Mouse (Mus musculus) cerebellum, postnatal 10 days (tissue): ENCODE results near the gene Lman2.

Experiments
- DNase-seq, 2 experiments: peaks; one replicate each; pipeline ENCODE4 v3.0.0; 2021; ENCODE audit warnings: mixed read lengths in 2 of 2

Lman2 gene

DNA sequence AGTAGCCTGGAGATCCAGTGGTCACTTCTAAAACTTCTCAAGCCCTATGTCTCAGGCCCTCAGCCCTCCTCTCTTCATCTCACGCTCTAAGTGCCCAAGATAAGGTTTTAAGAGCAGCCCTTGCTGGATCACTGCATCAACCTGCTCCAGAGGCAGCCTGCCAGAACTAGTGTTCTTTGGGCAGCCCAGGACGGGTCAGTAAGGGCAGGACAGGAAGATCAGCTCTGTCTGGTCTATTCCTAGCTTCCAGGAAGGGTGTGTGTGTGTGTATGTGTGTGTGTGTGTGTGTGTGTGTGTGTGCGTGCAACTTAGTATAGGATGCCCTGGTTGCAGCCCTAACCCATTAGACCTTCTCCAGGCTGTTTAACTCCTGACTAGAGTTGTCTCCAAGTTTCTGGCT, 7.7 kb upstream of the Lman2 start:
- no peak for DNase-seq

DNA sequence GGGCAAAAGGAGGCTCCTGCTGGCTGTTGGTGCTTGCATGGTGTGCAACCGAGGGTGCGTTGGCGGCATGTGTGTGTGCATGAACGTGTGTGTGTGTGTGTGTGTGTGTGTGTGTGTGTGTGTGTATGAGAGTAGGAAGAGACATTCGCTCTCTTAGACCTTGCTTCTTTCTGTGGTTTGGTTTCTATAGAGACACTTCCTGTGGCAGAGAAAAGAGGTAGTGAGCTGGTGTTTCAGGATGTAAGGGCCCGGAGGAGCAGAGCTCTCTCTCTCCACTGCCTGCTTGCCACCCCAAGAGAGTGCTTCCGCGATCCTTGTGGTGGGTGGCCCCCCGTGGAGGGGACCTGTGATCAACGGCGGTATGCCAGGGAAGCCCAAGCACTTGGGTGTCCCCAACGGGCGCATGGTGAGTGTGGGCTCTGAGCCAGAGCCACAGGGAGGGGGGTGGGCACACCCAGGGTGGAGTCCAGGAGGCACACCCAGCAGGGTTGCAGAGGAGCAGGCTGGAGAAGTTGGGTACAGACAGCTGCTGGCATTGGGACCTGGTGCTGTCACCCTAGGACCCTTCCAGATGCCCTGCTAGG, 7.0 kb upstream of the Lman2 start, which contains the start of gene Rgs14:
TSS of gene Rgs14 (plus strand) at position 202 of the 584 bp plus-strand sequence.
- DNase-seq, result no peak

DNA sequence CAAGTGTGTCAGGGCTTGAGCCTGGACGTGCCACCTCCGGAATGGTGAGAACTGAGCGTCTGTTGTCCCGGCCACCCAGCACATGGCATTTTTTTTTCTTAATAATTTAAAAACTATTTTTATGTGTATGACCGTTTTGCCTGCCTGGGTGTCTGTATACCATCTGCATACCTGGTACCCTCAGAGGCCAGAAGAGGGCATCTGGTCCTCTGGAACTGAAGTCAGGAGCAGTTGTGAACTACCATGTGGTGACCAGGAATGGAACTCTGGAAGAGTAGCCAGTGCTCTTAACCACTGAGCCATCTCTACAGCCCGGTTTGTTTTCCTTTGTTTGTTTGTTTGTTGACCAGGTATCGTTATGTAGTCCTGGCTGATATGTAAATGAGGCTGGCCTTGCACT, 5.8 kb upstream of the Lman2 start:
- DNase-seq, result no peak

DNA sequence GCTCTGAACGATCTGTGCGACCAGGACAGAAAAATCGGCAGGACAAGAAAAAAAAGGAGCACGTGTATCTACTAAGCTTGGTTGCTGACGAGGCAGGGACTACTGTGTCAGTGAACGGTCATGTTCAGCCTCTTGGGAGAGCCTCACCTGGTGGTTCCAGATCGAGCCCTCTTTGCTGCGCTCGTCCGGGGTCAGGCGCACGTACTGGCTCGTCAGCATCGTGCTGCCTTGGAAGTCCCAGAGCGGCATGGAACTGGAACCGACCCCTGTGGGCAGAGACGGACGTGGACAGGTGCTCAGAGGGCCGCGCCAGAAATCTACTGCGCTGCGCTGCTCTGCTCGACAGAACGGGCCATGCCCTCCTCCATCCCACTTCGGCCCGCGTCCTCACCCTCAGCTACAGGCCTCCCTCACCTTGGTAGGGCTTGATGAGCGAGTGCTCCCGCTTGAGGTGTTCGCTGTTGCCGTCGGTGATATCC, 570 bp downstream of the Lman2 start:
- no peak for DNase-seq

DNA sequence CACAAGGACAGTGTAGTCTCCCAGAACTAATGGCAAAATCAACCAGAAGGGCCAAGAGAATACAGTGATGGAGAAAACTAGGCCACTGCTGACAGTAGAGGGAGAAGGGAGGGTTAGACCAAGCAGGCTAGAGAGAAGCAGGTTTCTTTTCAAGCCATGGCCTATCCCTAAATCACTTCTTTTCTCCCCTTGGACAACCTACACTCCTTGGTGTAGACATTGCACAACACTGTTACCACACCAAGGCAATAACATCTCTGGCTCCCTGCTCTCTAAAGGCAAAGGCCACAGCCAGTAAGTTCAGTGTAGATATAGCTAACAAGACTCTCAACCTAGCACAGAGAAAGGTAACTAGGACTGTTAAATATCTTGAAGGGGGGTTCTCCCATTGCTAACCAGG, 1.4 kb downstream of the Lman2 start:
- DNase-seq, result no peak

DNA sequence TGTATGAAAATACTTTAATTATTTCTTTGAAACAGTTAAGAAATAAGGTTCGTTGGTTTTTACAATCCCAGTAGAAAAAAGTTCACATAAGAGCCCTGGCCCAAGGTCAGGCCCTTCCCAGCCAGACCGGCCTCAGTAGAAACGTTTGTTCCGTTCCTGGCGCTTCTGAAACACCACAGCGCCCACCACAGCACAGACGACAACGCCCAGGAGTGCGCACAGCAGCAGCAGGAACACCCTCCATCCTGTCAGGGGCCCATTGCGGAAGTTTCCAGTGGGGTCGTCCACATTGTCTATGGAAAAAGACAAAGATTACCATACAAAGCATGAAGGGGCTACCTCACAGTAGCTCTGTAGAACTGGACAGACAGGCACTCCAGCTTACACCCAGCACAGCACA, 15.8 kb downstream of the Lman2 start:
- DNase-seq, result no peak

DNA sequence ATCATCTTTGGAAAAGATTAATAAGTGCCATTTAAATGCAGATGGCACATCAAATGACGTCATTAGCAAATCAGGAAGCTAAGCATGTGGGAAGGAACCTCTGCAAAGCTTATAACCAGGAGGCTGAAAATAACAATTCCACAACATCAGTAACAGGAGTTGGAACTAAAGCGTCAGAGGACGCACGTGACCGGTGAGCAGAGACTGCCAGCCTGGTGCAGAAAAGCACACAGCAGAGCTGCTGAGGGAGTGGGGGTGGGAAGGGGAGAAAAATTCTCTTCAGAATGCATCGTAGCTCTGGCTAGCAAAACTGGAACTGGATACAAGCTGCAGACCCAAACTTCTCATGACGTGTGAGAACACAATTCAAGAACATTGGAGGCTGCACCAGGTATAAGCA, 18.3 kb downstream of the Lman2 start:
- peak in 1 of 2 experiments; percentile 47 for DNase-seq

DNA sequence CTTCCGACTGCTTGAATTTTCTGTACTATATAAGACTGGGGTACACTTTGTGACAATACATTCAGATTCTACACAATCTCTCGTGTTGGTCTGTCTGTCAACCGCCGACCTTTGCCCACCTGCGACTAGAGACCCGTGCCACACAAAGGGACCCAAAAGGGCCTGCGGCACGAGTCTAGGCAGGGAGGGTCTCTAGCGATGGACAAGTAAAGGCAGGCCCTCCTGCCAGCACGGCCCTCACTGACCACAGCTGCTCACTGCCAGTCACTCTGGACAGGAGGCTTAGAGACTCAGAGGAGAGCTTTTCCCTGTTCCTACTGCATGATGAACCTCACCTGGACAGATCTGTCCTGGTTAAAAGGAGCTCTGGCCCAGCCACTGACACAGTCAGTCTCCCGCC, 20.1 kb downstream of the Lman2 start:
- DNase-seq, result no peak

DNA sequence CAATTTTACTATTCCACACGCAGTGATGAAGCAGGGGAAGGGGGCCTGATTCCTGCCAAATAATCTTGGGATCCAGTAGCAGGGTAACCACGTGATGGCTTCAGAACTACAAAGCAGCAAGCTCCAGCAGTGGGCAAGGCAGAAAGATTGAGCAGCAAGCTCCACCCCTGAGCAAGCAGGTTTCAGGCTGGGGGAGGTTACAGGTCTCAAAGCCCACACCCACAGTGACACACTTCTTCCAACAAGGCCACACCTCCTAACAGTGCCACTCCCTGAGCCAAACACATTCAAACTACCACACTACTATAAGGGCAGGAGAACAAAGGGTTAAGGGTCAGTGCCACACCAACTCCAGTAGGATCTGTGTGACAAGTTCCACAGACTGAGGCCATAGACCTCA, 23.3 kb downstream of the Lman2 start:
- DNase-seq, result no peak

DNA sequence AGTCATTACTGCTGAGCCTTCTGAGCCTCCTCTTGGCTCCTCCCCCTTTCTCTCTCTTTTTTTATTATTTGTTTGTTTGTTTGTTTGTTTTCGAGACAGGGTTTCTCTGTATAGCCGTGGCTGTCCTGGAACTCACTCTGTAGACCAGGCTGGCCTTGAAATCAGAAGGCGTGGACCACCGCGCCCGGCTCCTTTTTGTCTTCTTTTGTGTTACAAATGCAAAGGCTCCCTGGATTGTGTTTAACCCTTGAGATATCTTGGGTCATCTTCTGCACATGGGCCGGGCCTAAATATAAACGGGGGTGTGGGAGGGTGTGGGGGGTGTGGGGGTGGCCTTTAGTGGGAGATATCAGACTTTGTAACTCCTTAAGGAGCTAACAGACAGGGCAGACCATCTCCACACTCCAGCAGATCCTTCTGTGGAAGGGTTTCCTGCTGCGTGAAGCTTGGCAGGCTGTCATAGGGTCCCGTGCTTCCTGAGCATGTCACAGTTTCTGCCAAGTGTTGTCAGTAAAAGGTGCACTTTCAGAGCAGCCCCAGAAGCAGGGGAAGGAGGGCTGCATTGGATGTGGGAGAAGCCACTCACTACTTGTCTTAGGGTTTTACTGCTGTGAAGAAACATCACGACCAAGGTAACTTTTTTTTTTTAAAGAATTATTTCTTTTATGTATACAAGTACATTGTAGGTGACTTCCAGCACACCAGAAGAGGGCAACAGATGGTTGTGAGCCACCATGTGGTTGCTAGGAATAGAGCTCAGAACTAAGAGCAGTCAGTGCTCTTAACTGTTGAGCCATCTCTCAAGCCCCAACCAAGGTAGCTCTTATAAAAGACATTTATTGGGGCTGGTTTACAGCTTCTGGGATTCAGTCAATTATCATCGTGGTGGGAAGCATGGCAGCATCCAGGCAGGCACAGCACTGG, 24.2 kb downstream of the Lman2 start:
- peak; percentile 63 to 69 for DNase-seq

DNA sequence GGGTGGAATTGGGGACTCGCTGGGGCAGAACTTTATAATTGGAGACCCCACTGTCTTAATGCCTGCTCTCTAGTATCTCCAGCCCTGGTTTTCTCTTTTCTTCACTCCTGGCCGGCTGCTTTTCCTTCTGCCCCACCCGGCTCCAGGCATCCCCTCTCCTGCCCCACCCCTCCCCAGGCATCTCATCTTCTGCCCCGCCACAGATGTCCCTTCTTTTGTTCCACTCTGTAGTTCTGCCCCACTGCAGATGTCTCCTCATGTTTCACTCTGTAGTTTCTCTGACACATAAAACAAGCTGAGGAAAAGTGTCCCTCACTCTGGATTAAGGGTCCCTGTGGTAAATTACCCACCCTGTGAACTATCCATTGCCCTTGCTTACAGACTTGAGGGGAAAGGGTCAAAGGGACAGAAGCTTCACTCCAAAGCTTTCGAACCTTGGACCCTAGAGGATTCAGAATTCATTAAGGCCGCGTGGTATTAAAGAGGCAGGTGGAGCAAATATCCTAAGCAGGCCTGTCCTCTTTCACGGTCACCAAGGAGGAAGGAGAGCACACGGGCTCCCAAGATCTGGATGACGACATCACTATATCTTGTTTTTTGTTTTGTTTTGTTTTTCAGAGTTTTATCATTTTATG, 25.1 kb downstream of the Lman2 start:
- DNase-seq, result no peak

DNA sequence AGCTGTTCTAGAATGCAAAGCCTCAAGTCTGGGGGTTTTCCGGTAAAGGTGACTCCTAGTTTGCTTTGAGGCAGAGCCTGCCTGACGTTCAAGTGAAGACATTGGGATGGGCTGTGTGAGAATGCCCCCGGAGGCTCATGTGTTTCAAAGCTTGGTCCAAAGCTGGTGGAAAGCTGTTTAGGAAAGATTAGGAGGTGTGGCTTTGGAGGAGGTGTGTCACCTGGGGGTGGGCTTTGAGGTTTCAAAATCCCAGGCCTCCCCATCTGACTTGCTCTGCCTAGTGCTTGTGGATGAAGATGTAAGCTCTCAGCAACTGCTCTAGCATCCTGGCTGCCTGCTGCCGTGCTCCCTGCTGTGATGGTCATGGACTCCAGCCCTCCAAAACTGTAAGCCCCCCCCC, 26.9 kb downstream of the Lman2 start:
- DNase-seq, result no peak

DNA sequence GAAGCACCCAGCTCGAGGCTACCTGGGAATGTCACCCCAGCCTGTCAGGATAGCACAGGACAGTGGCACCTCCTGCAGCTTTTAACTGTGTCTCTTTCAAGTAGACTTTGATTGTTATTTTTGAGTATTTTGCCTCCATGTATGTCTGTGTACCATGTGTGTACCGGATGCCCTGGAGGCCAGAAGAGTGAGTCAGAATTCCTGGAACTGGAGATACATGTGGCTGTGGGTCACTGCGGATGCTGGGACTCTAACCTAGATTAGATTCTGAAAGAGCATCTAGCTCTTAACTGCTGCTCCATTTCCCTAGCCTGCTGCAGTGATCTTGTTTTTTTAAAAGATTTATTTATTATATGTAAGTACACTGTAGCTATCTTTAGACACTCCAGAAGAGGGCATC, 30.3 kb downstream of the Lman2 start:
- DNase-seq, result no peak

DNA sequence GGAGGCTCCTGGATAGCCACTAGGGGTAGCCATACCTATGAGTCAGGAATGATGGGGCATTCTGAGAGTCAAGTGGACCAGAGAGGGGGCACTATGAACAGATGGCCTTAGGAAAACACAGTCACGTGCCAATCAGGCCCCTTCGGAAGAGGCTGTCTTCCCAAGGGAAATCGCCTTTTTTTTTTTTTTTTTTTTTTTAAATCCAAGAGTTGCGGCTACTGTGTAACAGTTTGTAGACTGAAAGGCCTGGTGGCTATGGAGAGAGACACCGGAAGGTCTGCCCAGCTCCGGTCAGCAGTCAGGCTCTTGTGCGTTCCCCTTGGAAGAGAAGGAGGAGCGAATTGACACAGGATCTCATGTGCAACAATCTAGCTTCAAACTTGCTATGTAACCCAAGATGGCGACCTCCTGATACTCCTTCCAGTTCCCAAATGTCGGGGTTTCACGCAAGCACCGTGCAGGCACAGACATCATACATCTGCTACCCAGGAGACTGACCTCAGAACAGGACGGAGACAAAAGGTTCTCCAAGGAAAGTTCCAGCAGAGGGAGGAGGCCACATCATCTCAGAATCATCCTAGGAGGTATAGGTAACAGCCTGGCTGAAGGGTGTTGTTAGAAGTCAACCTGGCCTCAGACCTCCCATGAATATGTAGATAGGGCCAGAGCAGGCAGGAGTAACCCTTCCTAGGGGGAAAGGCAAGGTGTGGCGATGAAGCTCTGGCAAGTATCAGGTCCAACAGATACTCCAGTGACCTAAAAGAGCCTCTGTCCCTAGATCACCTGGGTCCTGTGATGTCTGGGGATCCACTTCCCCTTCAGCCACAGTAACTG, 31.8 kb downstream of the Lman2 start:
- no peak for DNase-seq

DNA sequence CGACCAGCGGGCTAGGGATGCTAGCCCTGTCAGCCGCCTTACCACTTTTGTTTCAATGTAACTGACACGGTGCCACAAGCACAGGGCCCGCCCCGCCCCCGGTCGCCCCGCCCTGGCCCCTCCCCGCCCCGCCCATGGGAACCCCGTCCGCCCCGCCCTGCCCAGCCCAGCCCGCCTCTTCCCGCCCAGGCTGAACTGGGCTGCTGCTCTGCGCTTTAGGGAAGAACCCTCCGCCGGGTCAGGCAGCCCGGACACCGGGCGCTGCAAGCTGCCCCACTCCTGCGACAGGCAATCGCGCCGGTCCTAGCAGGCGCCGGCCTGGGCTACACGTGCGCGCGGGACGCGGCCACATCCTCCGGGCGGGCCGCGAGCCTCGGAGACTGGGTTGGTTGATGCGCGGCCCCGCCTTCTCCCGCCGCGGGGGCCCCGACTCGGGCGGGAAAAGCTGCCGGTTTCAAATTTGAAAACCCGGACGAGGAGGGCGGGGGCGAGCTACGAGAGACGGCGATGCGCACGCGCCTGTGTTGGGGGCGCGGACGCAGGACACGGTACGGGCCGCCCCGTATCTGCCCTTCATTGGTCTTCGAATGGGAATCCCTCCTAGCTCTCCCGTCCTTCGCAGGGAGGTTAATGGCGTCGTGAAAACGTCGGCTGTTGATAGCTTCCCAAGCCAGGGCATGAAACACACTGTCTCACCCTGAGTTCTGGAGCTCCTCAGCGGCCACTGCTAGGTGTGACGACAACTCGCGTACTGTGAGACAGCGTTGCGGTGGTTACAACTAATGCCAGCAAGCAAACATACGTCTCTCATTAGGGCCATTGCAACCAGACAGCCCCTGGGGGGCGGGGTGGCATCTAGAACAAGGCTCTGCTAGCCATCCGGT, 32.7 kb downstream of the Lman2 start, which contains the start of gene Mxd3:
TSS of gene Mxd3 (minus strand) at position 141 of the 884 bp plus-strand sequence.
- peak; percentile 94 to 95 for DNase-seq

DNA sequence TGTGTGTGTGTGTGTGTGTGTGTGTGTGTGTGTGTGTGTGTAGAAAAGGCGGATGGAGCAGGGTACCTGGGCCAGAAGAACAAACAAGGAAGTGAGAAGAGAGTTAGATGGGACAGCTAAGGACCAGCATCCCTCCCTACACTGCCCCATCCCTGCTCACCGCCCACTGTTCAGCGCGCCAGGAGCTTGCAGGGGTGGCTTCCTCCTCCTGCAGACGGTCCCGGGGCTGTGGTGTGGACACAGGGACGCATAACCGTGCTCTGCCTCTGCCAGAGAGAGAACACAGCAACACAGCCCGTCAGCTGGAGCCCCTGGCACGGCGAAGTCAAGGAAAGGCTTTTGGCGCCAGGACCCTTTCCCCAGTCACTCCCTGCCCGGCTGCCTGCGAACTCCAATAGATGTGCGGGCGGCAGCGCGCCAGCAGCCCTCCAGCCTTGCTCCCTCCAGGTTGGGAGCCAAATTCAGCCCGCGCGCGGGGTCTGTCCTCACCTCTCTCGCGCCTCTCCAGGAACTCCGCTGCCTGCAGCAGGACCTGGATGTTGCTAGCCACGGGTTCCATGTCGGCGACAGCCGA, 33.4 kb downstream of the Lman2 start:
- peak; percentile 80 to 86 for DNase-seq

DNA sequence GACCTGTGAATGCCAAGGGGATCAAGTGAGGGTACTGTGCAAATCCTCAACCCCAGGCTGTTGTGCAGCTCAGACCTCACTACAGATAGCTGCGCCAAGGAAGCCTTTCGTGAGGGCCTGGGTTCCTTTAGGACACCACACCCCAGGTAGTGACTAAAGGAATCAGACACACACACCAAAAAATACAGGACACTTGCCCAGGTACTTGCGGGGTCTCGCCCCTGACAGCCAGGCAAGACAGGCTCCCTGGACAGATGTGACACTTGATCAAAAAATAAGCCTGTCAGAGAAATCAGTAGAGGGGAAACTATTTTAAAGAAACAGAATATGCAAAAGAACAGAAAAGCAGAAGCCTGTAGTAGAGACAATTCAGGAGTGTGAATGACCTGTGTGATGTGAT, 33.9 kb downstream of the Lman2 start:
- no peak for DNase-seq

DNA sequence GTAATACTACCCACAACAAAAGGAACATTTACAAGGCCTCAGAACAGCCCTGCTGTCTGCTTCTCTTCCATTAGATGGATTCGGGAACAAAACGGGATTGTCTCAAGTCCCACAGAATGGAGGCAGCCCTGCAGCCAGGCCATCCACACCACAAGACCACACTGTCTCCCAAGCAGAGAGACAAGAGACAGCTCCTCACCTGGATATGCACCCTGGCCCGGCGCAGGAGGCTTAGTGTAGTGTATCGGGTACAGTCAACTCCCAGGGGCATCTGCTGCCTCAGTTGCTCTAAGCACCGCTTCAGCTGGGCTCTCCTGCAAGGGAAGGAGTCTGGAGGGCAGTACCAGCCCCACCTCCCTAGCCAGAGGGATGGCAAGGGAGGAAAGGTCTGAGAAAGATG, 34.4 kb downstream of the Lman2 start:
- no peak for DNase-seq

DNA sequence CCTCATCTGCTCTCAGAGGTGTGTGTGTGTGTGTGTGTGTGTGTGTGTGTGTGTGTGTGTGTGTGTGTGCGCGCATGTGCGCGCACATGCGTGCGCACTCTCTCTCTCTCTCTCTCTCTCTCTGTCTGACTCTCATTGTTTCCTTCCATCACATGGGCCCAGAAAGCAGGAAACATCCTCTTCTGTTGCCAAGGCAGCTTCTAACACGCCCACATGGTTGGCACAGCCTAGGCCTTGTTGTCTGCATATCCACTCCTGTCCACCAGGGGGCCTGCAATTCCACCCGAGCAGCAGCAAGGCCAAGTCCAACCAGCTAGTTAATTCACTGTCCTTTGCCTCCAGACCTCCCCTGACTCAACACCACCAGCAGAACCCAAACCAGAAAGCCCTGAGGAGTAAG, 35.0 kb downstream of the Lman2 start:
- DNase-seq, result peak; percentile 92

DNA sequence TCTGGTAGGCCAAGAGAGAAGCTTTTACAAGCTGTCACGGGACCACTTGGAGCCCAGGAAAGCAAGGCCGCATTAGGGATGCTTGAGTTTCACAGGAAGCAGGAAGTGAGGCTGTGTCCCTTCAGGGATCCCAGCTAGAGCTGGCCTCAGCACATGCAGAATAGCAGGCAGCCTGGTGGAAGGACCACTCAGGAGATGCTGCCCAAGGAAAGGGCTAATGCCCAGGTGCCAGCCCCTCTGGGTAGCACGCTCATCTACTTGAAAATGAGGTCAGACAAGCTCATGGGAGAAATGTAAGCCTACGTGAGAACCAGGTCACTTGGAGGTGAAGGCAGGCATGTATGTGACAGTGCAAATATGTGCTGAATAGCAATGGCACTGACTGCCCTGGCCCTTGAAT, 35.4 kb downstream of the Lman2 start:
- no peak for DNase-seq

DNA sequence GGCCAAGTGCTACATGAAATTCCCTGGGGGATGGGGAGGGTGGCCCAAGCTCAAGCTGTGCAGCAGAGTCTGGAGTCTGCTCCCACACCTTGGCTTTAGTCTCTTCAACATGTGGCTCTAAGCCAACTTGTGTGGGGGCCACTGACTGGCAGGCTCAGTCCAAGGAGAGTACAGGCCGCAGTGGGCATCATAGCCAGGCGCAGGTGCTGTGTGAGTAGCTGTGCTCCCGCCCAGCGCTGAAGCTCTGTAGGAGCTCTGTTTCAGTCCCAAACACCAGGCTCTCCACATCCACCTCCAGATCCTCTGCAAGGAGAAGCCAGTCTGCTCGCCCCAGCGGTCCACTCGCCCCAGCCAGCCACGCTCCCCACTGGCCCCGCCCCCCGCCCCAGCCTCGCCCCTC, 37.0 kb downstream of the Lman2 start:
- DNase-seq, result no peak
